Mouse (Mus musculus) olfactory bulb, adult 2 months (tissue): Measurements from ENCODE around the gene Pomgnt1. TPM values are rescaled to one million over a fixed set of nuclear protein-coding genes. Genes with fewer than 3 reads are reported as not detected.

Experiments
- H3K27ac ChIP-seq: fragments of 200-500 bp; 2 replicates; pipeline ENCODE4 v1.5.1; 2012; ENCODE audit warnings: low read depth, low read length; ENCODE audit not compliant: insufficient read depth
- H3K4me1 ChIP-seq: fragments of 200-500 bp; 2 replicates; pipeline ENCODE4 v1.6.1; 2012; ENCODE audit warnings: low read length; ENCODE audit not compliant: control insufficient read depth, insufficient read depth
- H3K4me3 ChIP-seq: fragments of 200-500 bp; 2 replicates; pipeline ENCODE4 v1.5.1; 2012; ENCODE audit warnings: mild to moderate bottlenecking, low read depth, low read length, moderate library complexity; ENCODE audit not compliant: insufficient read depth
- CTCF ChIP-seq: fragments of 200-500 bp; IDR thresholded peaks from 2 replicates; pipeline ENCODE4 v1.5.1; 2012; ENCODE audit warnings: low read depth, mild to moderate bottlenecking, low read length, moderate library complexity; ENCODE audit not compliant: insufficient read depth
- POLR2A ChIP-seq: fragments of 200-500 bp; IDR thresholded peaks from 2 replicates; pipeline ENCODE4 v1.6.1; 2012; ENCODE audit warnings: mild to moderate bottlenecking, low read depth, low read length, moderate library complexity; ENCODE audit not compliant: insufficient read depth
- WGBS: fragments of 180-500 bp; shearing (Covaris S2); methylation state at CpG from one replicate; pipeline ENCODE4 v1.1.7; 2018; 5-methylcytosine and 5-hydroxymethylcytosine counted together
- polyA plus RNA-seq: library from polyadenylated mRNA; stranded (reverse); fragments of >200 nt; gene quantifications from 2 replicates; pipeline ENCODE4 v1.2.4, GENCODE M21; 2012; ENCODE audit warnings: low replicate concordance; ENCODE audit not compliant: missing spikeins, insufficient read depth, insufficient read length

The Pomgnt1 gene
- polyA plus RNA-seq, 1 experiment, result not detected

DNA sequence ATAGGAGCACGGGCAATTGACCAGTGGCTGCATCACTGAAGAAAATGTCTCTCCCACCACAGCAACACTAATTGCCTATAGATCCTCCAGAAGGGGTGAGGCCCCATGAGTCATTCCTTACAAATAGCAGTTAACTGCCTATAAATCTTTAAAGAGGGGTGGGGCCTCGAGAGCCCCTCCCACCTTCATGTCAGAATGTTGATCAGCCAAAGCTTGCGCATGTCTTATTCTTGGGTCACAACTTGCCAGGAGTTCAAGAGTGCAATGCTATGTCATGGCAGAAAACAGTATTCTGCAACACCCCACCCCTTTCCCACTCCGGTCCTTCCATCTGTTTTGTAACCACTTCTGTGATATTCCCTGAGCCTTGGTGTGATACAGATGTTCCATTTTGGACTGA lies 82.9 kb downstream of the Pomgnt1 start:
- TF ChIP-seq CTCF (no peak), POLR2A (no peak)
- H3K27ac ChIP-seq, result no peak overlapping the region
- H3K4me3 ChIP-seq, result no peak overlapping the region
- WGBS, result 84% methylated on average over 4 of the region's 4 CpGs
- H3K4me1 ChIP-seq, result no peaks in the 10 kb centered on the region

DNA sequence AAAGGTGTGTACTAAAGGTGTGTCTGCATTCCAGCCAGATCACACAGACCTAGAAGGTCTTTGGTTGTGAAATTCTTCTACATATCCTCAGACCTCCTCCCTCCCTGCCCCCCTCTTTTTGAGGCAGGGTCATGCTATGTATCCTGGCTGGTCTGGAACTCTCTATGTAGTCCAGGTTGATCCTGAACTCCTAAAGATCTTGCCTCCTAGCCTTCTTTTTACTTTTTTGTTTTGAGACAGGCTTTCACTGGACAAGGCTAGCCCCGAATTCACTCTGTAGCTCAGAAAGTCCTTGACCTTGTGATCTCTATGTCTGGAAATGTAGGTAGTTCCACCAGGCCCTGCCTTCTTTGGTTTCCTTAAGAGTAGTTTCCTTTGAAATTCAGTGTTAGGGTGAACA lies 85.3 kb downstream of the Pomgnt1 start:
- H3K27ac ChIP-seq, result no peak overlapping the region
- no peak overlapping the region for H3K4me3 ChIP-seq
- 83% methylated on average over 1 of the region's 1 CpGs for WGBS
- no peaks in the 10 kb centered on the region for H3K4me1 ChIP-seq
- TF ChIP-seq CTCF (no peak), POLR2A (no peak)

Other genes starting within 250 kb of the Pomgnt1 start
- gene Kncn, start 239.4 kb upstream of the Pomgnt1 start, polyA plus RNA-seq, result not detected in 2 replicates
- not detected in 2 replicates for gene 6430628N08Rik, start 233.2 kb upstream of the Pomgnt1 start, polyA plus RNA-seq
- gene Dmbx1, start 183.9 kb upstream of the Pomgnt1 start, polyA plus RNA-seq, result not detected in 2 replicates
- not detected in 2 replicates for gene Faah, start 105.9 kb upstream of the Pomgnt1 start, polyA plus RNA-seq
- gene Nsun4, start 70.0 kb upstream of the Pomgnt1 start, polyA plus RNA-seq, result not detected in 2 replicates
- gene Uqcrh, start 48.8 kb upstream of the Pomgnt1 start, polyA plus RNA-seq, result not detected in 2 replicates
- not detected in 2 replicates for gene Lrrc41, start 48.6 kb upstream of the Pomgnt1 start, polyA plus RNA-seq
- not detected in 2 replicates for gene Rad54l, start 150 bp upstream of the Pomgnt1 start, polyA plus RNA-seq
- gene Lurap1, start 27.5 kb downstream of the Pomgnt1 start, polyA plus RNA-seq, result not detected in 2 replicates
- not detected in 2 replicates for gene Tspan1, start 43.8 kb downstream of the Pomgnt1 start, polyA plus RNA-seq
- not detected in 2 replicates for gene 1700042G07Rik, start 49.5 kb downstream of the Pomgnt1 start, polyA plus RNA-seq
- not detected in 2 replicates for gene Gm49337, start 49.5 kb downstream of the Pomgnt1 start, polyA plus RNA-seq
- not detected in 2 replicates for gene Pik3r3, start 97.8 kb downstream of the Pomgnt1 start, polyA plus RNA-seq